Mouse (Mus musculus): ENCODE measurements around the gene Bmp3.
A peak's percentile ranks its signal among the peaks of the same experiment; 100 is the strongest.

Bmp3 gene

DNA sequence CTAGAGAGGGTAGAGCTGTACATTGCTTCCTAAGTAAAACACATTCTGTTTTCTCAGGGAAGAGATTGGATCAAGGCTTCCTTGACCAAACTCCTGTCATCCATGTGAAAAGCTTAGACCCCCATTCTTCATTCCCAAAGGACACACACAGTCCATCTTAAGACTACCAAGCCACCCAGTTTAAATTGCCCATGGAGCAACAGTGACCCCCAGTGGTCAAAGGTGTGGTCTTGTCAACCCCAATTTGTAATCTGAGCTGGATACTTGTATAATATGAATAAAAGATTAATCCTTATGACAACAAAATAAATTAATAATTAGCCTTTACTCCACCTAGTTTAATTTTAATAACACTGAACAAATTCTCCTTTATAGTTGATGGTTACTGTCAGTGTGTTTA, 24.7 kb downstream of the Bmp3 start:
- Histone ChIP-seq H3K4me3 (replicated peaks; ENCODE audit: low read length) (no peak overlapping the region), H3K36me3 (ENCODE audit: insufficient read depth, low read length) (no peaks in the 10 kb centered on the region)
- peak; percentile 90 for TF ChIP-seq CTCF (conservative IDR thresholded peaks at IDR 0.05; ENCODE audit: low read length)
- TF ChIP-seq NANOG (IDR thresholded peaks at IDR 0.05; ENCODE audit: borderline replicate concordance, low read length) = no peak
- TF ChIP-seq POU5F1 (IDR thresholded peaks at IDR 0.05; ENCODE audit: borderline replicate concordance, low read length) = no peak

DNA sequence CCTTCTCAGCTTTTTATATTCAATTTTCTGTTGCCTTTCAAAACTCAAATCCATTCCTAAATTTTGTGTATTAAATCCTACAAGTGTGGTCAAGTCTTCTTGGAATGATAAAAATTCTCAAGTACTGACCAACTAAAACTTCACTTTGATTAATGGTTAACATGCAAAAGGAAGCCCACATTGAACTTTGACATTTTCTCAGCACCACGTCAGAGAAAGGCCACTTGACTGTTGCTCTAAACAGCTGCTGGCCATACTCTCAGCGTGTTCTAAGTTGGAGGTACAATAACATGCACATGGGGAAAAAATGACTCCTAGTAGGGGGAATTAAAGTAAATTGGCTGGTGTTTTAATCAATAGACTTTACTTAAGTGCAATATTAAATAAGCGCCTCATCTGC, 27.9 kb downstream of the Bmp3 start:
- no peak overlapping the region for H3K4me3 ChIP-seq (replicated peaks; ENCODE audit: low read length)
- H3K9me3 ChIP-seq (ENCODE audit: low read length) = no peaks in the 10 kb centered on the region
- H3K4me1 ChIP-seq (replicated peaks; ENCODE audit: low read depth, low read length) = no peaks in the 10 kb centered on the region
- H3K36me3 ChIP-seq (ENCODE audit: insufficient read depth, low read length) = no peaks in the 10 kb centered on the region
- H3K27me3 ChIP-seq (ENCODE audit: insufficient read depth, low read length) = no peaks in the 10 kb centered on the region
- TF ChIP-seq NANOG (IDR thresholded peaks at IDR 0.05; ENCODE audit: borderline replicate concordance, low read length) (no peak), CTCF (conservative IDR thresholded peaks at IDR 0.05; ENCODE audit: low read length) (no peak), POU5F1 (IDR thresholded peaks at IDR 0.05; ENCODE audit: borderline replicate concordance, low read length) (no peak)

More for the DNA sequence above, 24.7 kb downstream of the Bmp3 start:
- H3K9me3 ChIP-seq (ENCODE audit: low read length) = no peaks in the 10 kb centered on the region
- peaks cover 5% of the 10 kb centered on the region; the same call in 1 of the 2 replicates for H3K27me3 ChIP-seq (ENCODE audit: insufficient read depth, low read length)
- H3K4me1 ChIP-seq (replicated peaks; ENCODE audit: low read depth, low read length) = no peaks in the 10 kb centered on the region

DNA sequence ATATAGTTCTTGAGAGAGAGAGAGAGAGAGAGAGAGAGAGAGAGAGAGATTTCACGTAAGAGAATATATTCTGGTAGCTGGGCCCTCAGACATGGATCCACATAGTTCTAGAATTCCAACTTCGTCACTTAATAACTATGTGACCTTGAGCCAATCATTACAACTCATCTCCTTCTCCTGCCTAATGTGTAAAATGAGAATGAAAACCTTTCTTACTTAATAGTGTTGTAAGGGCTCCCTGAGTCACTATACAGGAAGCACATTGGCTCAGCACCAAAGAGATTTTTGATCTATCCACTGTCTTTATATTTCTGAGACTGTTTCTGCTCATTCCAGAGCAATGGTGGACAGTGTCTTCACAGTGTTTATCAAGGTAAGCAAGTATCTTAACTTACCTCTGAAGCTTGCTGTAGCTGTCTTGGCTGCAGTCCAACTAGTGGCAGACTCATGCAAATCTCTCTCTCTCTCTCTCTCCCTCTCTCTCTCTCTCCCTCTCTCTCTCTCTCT, 36.4 kb downstream of the Bmp3 start:
- Histone ChIP-seq H3K4me3 (replicated peaks; ENCODE audit: low read length) (no peak overlapping the region), H3K9me3 (ENCODE audit: low read length) (no peaks in the 10 kb centered on the region), H3K36me3 (ENCODE audit: insufficient read depth, low read length) (no peaks in the 10 kb centered on the region), H3K27me3 (ENCODE audit: insufficient read depth, low read length) (no peaks in the 10 kb centered on the region), H3K4me1 (replicated peaks; ENCODE audit: low read depth, low read length) (no peaks in the 10 kb centered on the region)
- TF ChIP-seq CTCF (conservative IDR thresholded peaks at IDR 0.05; ENCODE audit: low read length) (no peak), NANOG (IDR thresholded peaks at IDR 0.05; ENCODE audit: borderline replicate concordance, low read length) (no peak), POU5F1 (IDR thresholded peaks at IDR 0.05; ENCODE audit: borderline replicate concordance, low read length) (no peak)

DNA sequence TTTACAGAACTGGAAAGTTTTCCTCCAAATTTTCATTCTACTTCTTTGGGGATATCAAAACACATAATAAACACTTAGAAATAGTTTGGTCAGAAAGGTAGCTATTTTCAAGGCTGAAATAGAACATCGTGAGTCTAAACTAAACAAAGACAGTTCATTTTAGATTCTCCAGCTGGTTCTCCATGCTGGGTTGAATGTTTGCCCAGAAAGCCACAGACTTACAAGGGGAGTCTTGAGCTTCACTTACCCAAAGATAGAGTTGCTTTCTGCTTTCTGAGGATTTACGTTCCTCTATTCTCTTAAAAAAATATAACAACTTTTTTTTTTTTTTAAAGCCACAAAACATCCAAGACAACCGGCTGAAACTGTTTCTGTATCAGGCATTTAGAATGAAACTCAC, 40.1 kb downstream of the Bmp3 start:
- H3K4me1 ChIP-seq (replicated peaks; ENCODE audit: low read depth, low read length) = no peaks in the 10 kb centered on the region
- H3K36me3 ChIP-seq (ENCODE audit: insufficient read depth, low read length) = no peaks in the 10 kb centered on the region
- TF ChIP-seq CTCF (conservative IDR thresholded peaks at IDR 0.05; ENCODE audit: low read length) (no peak), POU5F1 (IDR thresholded peaks at IDR 0.05; ENCODE audit: borderline replicate concordance, low read length) (no peak), NANOG (IDR thresholded peaks at IDR 0.05; ENCODE audit: borderline replicate concordance, low read length) (no peak)
- H3K9me3 ChIP-seq (ENCODE audit: low read length) = no peaks in the 10 kb centered on the region
- no peak overlapping the region for H3K4me3 ChIP-seq (replicated peaks; ENCODE audit: low read length)
- H3K27me3 ChIP-seq (ENCODE audit: insufficient read depth, low read length) = no peaks in the 10 kb centered on the region

DNA sequence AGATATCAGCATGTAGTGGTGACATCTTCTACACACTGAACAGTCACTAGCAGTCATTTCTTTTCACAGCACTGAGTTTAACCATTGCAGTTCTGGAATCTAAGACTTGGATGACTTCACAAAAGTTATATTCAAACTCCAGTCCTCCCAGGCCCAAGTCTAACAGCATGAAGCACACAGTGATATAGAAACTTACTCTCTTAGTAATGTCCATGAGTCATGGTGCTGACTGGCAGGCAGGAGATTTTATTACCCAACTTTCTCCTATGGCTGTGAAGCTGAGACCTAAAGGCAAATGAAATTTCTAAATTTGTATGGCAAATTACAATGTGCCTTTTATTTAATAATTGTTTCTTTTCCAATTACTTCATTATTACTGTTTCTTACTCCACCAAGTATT, 43.7 kb downstream of the Bmp3 start:
- Histone ChIP-seq H3K4me3 (replicated peaks; ENCODE audit: low read length) (no peak overlapping the region), H3K27me3 (ENCODE audit: insufficient read depth, low read length) (no peaks in the 10 kb centered on the region), H3K9me3 (ENCODE audit: low read length) (no peaks in the 10 kb centered on the region), H3K36me3 (ENCODE audit: insufficient read depth, low read length) (no peaks in the 10 kb centered on the region), H3K4me1 (replicated peaks; ENCODE audit: low read depth, low read length) (no peaks in the 10 kb centered on the region)
- no peak for TF ChIP-seq POU5F1 (IDR thresholded peaks at IDR 0.05; ENCODE audit: borderline replicate concordance, low read length)

DNA sequence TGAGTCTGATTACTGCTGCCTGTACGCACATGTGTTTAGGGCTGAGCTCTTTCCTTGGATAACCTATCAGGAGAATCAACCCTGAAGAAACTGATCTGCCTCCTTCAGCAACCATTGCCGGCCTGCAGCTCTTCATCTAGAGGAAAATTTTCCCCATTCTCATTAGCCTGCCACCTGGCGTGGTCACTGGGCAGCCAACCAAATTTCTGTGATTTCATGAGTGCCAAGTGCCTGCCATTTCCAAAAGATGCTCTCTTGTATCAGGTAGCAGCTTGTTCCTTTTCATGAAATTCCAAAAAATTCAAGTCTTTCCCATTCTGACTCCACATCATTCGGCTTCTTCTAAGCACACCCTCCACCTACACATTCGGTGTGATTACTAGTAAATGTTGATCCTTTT, 46.7 kb downstream of the Bmp3 start:
- Histone ChIP-seq H3K4me1 (replicated peaks; ENCODE audit: low read depth, low read length) (no peaks in the 10 kb centered on the region), H3K4me3 (replicated peaks; ENCODE audit: low read length) (no peak overlapping the region), H3K9me3 (ENCODE audit: low read length) (no peaks in the 10 kb centered on the region), H3K27me3 (ENCODE audit: insufficient read depth, low read length) (no peaks in the 10 kb centered on the region), H3K36me3 (ENCODE audit: insufficient read depth, low read length) (no peaks in the 10 kb centered on the region)
- TF ChIP-seq CTCF (conservative IDR thresholded peaks at IDR 0.05; ENCODE audit: low read length) = no peak
- no peak for TF ChIP-seq POU5F1 (IDR thresholded peaks at IDR 0.05; ENCODE audit: borderline replicate concordance, low read length)
- no peak for TF ChIP-seq NANOG (IDR thresholded peaks at IDR 0.05; ENCODE audit: borderline replicate concordance, low read length)

DNA sequence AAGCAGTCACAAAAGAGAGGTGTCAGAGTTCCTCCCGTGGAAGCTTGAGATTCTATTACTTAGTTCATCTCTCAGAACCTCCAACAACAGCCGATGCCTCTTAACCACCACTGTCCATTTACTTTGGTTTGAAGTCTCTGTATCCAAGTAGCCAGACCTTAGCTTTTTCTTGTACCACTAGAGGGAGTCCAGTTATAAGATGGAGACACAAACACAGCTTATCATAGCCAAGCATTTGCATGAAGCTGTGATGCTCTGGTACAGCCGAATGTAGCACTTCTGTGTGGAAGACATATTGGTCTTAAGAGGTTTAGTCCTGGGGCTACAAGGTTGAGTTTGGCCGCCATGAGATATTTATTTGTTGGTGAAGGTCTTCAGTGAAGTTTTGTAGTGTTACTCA, 48.1 kb downstream of the Bmp3 start:
- no peaks in the 10 kb centered on the region for H3K4me1 ChIP-seq (replicated peaks; ENCODE audit: low read depth, low read length)
- H3K9me3 ChIP-seq (ENCODE audit: low read length) = no peaks in the 10 kb centered on the region
- no peaks in the 10 kb centered on the region for H3K27me3 ChIP-seq (ENCODE audit: insufficient read depth, low read length)
- H3K36me3 ChIP-seq (ENCODE audit: insufficient read depth, low read length) = no peaks in the 10 kb centered on the region
- H3K4me3 ChIP-seq (replicated peaks; ENCODE audit: low read length) = no peak overlapping the region
- TF ChIP-seq CTCF (conservative IDR thresholded peaks at IDR 0.05; ENCODE audit: low read length) (peak; percentile 30; the same call in 1 of the 2 replicates), POU5F1 (IDR thresholded peaks at IDR 0.05; ENCODE audit: borderline replicate concordance, low read length) (no peak)

DNA sequence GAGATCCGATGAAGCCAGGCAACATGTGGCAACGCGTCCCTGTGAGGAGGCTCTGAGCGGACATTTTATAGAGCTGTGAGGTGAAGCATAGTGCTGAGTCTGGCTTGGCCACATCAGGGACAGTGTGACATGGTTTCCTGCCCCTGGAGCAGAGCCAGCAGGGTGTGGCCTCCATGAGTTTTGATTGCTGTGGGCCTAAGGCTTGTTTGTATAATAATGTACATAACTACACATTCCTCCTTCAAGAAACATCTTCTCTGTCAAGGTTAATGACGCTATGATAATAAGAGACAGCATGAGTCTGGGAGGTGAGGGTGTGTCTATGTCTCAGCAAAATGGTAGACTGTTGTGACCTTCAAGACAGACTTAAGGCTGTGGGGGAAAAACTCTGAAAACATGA, 64.5 kb downstream of the Bmp3 start:
- H3K4me1 ChIP-seq (replicated peaks; ENCODE audit: low read depth, low read length) = peaks cover 36% of the 10 kb centered on the region
- no peaks in the 10 kb centered on the region for H3K36me3 ChIP-seq (ENCODE audit: insufficient read depth, low read length)
- no peak overlapping the region for H3K4me3 ChIP-seq (replicated peaks; ENCODE audit: low read length)
- peaks cover 28% of the 10 kb centered on the region for H3K9me3 ChIP-seq (ENCODE audit: low read length)
- H3K27me3 ChIP-seq (ENCODE audit: insufficient read depth, low read length) = peaks cover 8% of the 10 kb centered on the region
- TF ChIP-seq POU5F1 (IDR thresholded peaks at IDR 0.05; ENCODE audit: borderline replicate concordance, low read length) = no peak

DNA sequence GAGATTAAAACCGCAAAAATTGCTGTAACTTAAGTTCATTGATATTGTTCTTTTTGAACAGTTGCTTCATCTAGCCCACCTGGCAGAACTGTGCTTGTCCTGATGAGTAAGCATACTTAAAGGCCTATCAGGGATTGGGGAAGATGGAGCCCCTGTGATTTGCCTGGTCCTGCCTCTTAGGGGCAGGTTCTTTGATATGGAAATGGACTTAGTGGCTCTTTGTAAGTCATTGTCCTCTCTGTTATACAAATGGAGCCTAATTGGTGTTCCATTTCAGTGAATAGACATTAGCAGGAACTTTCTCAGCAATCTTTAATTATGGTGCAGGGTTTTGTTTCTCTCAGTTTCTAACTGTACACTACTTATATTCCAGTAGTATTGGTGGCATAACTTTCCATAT, 67.4 kb downstream of the Bmp3 start:
- H3K4me1 ChIP-seq (replicated peaks; ENCODE audit: low read depth, low read length) = peaks cover 36% of the 10 kb centered on the region
- H3K36me3 ChIP-seq (ENCODE audit: insufficient read depth, low read length) = no peaks in the 10 kb centered on the region
- TF ChIP-seq CTCF (conservative IDR thresholded peaks at IDR 0.05; ENCODE audit: low read length) = no peak
- peak; percentile 53 for TF ChIP-seq NANOG (IDR thresholded peaks at IDR 0.05; ENCODE audit: borderline replicate concordance, low read length)
- TF ChIP-seq POU5F1 (IDR thresholded peaks at IDR 0.05; ENCODE audit: borderline replicate concordance, low read length) = peak; percentile 86
- H3K9me3 ChIP-seq (ENCODE audit: low read length) = peaks cover 23% of the 10 kb centered on the region
- peaks cover 22% of the 10 kb centered on the region for H3K27me3 ChIP-seq (ENCODE audit: insufficient read depth, low read length)
- no peak overlapping the region for H3K4me3 ChIP-seq (replicated peaks; ENCODE audit: low read length)

All from E14TG2a.4 (cell line).